Mouse (Mus musculus) C2C12 (cell line): ENCODE results near the gene Ptprm.

Experiments used
- CTCF ChIP-seq: IDR thresholded peaks from one replicate; pipeline ENCODE4 v1.5.1; 2011; ENCODE audit not compliant: control insufficient read depth, insufficient read depth, insufficient read length
- FOSL1 ChIP-seq: IDR thresholded peaks from one replicate; pipeline ENCODE4 v1.8.0; 2011; ENCODE audit warnings: mild to moderate bottlenecking, low read length; ENCODE audit not compliant: poor library complexity, insufficient read depth, severe bottlenecking
- MYOD1 ChIP-seq: IDR thresholded peaks from one replicate; pipeline ENCODE4 v1.6.1; 2011; ENCODE audit warnings: low read depth; ENCODE audit not compliant: control insufficient read depth, insufficient read length

- TF ChIP-seq CTCF (no peak), FOSL1 (no peak), MYOD1 (no peak)
Measured at GRCm38 (mm10) chr17:66707684-66708083, 646.6 kb downstream of the Ptprm start.
